Mouse (Mus musculus): ENCODE measurements around the gene Pptc7. TPM values are rescaled to one million over a fixed set of nuclear protein-coding genes. Genes with fewer than 3 reads are reported as not detected.
A peak's percentile ranks its signal among the peaks of the same experiment; 100 is the strongest.

Pptc7 gene
- polyA plus RNA-seq, 1 experiment from 2014 or later = 8.8 TPM

DNA sequence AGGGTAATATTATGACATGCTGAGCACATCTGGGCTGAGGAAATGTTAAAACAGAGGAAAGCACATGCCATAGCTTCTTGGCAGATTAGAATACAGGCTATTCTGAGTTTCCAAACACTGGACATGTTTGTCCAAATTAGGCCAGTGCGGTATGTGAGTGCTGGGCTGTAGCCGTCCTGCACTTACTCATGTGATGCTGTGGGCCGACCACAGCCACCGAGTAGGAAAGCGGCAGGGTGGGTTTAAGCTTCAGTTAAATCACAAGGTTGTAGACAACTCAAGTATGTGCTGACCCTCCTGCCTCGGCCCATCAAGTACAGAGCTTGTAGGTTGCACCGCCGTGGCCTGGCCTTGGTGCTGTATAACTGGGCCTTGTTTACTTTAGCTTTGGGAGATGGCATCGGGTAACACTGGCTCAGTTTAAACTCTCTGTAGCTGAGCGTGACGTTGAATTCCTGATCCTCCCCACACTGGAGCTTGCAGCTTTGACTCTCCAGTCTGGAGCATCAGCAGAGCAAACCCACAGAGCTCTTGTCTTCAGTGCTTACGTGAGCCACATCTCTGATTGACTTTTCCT lies 36.1 kb downstream of the Pptc7 start:
- Histone ChIP-seq H3K27ac (0 out of 2 replicates have a peak overlapping the region, but pooled peaks have one; percentile 39), H3K9me3 (no peaks in the 10 kb centered on the region), H3K4me1 (peaks cover 33% of the 10 kb centered on the region), H3K36me3 (peaks cover 54% of the 10 kb centered on the region), H3K4me3 (no peak overlapping the region), H3K9ac (peak overlapping the region; percentile 13; the same call in 1 of the 2 replicates), H3K4me2 (replicated peaks) (no peak overlapping the region), H3K27me3 (no peaks in the 10 kb centered on the region)
- WGBS = 65% methylated on average over 12 of the region's 12 CpGs
- ATAC-seq (ENCODE audit: low FRiP score, low read depth) = no peak

DNA sequence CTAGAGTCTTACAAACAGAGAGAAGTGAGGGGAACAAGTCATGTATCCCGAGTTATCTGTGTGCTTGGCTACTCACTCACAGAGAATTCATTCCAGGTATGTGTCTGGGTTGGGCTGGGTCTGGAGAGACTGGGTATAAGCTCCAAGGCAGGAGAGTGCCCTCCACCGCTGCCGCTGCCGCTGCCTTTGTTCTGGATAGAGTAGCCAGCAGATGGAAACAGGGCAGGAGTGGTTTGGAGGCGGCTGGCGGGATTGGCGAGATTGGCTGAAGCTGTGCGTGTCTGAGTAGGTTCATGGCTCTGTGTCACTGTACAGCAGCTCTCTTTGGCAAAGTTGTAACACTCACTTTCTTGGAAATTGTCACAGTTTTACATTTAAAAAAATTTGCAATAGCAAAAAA lies 39.4 kb downstream of the Pptc7 start:
- Histone ChIP-seq H3K27me3 (no peaks in the 10 kb centered on the region), H3K4me3 (no peak overlapping the region), H3K27ac (no peak overlapping the region), H3K36me3 (peaks cover 62% of the 10 kb centered on the region), H3K4me2 (replicated peaks) (no peak overlapping the region), H3K9me3 (no peaks in the 10 kb centered on the region), H3K4me1 (peaks cover 22% of the 10 kb centered on the region; the same call in 1 of the 2 replicates), H3K9ac (no peak overlapping the region)
- WGBS = 82% methylated on average over 8 of the region's 8 CpGs
- no peak for ATAC-seq (ENCODE audit: low FRiP score, low read depth)

GRCm38 (mm10) chr5:122324608-122325431 lies 40.7 kb downstream of the Pptc7 start:
- 90% methylated on average over 23 of the region's 23 CpGs for WGBS
- H3K4me2 ChIP-seq (replicated peaks) = no peak overlapping the region
- H3K9ac ChIP-seq = no peak overlapping the region
- H3K27me3 ChIP-seq = no peaks in the 10 kb centered on the region
- H3K36me3 ChIP-seq = peaks cover 63% of the 10 kb centered on the region
- H3K9me3 ChIP-seq = no peaks in the 10 kb centered on the region
- H3K27ac ChIP-seq = no peak overlapping the region
- no peak overlapping the region for H3K4me3 ChIP-seq
- peaks cover 9% of the 10 kb centered on the region; the same call in 1 of the 2 replicates for H3K4me1 ChIP-seq
- no peak for ATAC-seq (ENCODE audit: low FRiP score, low read depth)

- H3K9me3 ChIP-seq = no peaks in the 10 kb centered on the region
- H3K4me3 ChIP-seq = no peak overlapping the region
- peaks cover 56% of the 10 kb centered on the region for H3K36me3 ChIP-seq
- no peak overlapping the region for H3K27ac ChIP-seq
- 0 out of 2 replicates have a peak, but pooled peaks cover 3% of the 10 kb centered on the region for H3K4me1 ChIP-seq
- no peak overlapping the region for H3K4me2 ChIP-seq (replicated peaks)
- 83% methylated on average over 8 of the region's 8 CpGs for WGBS
- no peak for ATAC-seq (ENCODE audit: low FRiP score, low read depth)
- H3K9ac ChIP-seq = no peak overlapping the region
- H3K27me3 ChIP-seq = no peaks in the 10 kb centered on the region
Observed at GRCm38 (mm10) chr5:122325477-122325876, 41.3 kb downstream of the Pptc7 start.

DNA sequence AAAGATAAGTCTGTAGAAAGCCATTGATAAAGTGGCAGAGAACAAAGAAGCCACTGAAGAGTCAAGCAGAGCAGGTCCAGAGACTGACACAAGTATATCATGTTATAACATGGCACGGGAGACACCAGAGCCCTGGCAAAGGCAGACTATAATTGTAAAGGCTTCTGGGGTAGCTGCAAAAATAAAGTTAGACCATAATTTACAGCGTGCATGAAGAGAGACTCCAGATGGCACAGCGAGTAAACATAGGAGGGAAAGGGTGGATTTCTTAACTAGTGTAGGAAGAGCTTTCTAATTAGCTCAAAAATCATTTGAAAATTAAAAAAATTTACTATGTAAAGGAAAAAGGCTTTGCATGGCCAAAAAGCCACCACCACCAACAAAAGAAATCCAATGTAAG lies 43.1 kb downstream of the Pptc7 start:
- peaks cover 43% of the 10 kb centered on the region for H3K36me3 ChIP-seq
- H3K4me3 ChIP-seq = no peak overlapping the region
- ATAC-seq (ENCODE audit: low FRiP score, low read depth) = no peak
- no peak overlapping the region for H3K27ac ChIP-seq
- no peaks in the 10 kb centered on the region for H3K4me1 ChIP-seq
- no peak overlapping the region for H3K9ac ChIP-seq
- WGBS = 85% methylated on average over 3 of the region's 3 CpGs
- H3K9me3 ChIP-seq = no peaks in the 10 kb centered on the region
- H3K4me2 ChIP-seq (replicated peaks) = no peak overlapping the region
- H3K27me3 ChIP-seq = no peaks in the 10 kb centered on the region

DNA sequence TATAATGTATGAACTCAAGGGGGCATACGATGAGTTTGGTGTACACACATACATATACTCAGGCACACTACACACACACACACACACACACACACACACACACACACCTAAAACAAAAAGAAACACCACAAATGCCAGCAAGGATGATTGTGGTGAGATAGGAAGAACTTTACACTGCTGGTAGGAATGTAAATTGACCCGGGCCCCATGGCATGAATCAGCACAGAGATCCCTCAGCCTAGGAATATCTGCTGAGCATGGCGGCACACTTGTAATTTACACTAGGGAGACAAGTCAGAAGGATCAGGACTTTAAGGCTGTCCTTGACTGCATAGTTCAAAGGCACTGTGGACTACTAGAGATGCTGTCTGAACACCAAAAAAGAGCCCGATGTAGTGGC lies 46.1 kb downstream of the Pptc7 start:
- ATAC-seq (ENCODE audit: low FRiP score, low read depth) = no peak
- WGBS = 86% methylated on average over 4 of the region's 4 CpGs
- H3K27me3 ChIP-seq = no peaks in the 10 kb centered on the region

GRCm38 (mm10) chr5:122334682-122335081 lies 50.5 kb downstream of the Pptc7 start:
- Histone ChIP-seq H3K9ac (no peak overlapping the region), H3K9me3 (no peaks in the 10 kb centered on the region), H3K4me2 (replicated peaks) (no peak overlapping the region), H3K4me1 (no peaks in the 10 kb centered on the region), H3K27me3 (no peaks in the 10 kb centered on the region), H3K27ac (no peak overlapping the region), H3K36me3 (peaks cover 4% of the 10 kb centered on the region; the same call in 1 of the 2 replicates), H3K4me3 (no peak overlapping the region)
- ATAC-seq (ENCODE audit: low FRiP score, low read depth) = no peak
- 72% methylated on average over 3 of the region's 3 CpGs for WGBS

More for the DNA sequence above, 46.1 kb downstream of the Pptc7 start:
- H3K9ac ChIP-seq = no peak overlapping the region
- no peak overlapping the region for H3K4me2 ChIP-seq (replicated peaks)
- no peaks in the 10 kb centered on the region for H3K4me1 ChIP-seq
- no peak overlapping the region for H3K4me3 ChIP-seq
- H3K36me3 ChIP-seq = peaks cover 24% of the 10 kb centered on the region
- no peak overlapping the region for H3K27ac ChIP-seq
- H3K9me3 ChIP-seq = no peaks in the 10 kb centered on the region

DNA sequence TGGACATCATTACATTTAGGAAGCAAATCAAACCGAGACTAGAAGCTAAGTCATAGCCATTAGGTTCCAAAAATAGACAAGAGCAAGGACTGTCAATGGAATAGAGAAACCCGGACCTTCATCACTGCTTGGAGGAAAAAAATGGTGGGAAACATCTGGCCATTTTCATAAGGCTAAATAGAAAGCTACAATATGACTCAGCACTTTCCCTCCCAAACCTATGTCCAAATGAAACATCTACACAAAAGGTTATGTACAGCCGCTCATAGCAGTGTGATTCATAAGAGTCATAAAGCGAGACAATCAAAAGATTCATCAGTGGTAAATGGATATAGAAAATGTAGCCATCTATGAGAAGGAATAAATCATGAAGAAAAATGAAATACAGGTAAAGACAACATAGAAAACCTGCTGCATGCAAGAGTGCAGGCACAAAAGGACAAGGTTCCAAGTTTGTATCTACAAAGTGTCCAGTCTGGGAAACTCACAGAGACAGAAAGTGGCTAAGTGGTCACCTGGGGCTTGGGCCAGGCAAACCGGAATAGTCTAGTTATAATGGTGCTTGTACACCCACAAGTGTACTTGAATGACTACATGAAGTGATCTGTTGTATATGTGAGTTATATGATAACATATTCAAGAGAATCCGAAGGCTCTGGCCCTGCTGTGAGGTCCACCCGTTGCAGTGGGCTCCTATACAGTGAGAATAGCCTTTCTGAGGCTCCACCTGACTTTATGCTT lies 52.6 kb downstream of the Pptc7 start:
- Histone ChIP-seq H3K4me2 (replicated peaks) (no peak overlapping the region), H3K4me3 (no peak overlapping the region), H3K9me3 (no peaks in the 10 kb centered on the region), H3K27ac (no peak overlapping the region), H3K9ac (no peak overlapping the region), H3K36me3 (peaks cover 4% of the 10 kb centered on the region; the same call in 1 of the 2 replicates), H3K27me3 (no peaks in the 10 kb centered on the region), H3K4me1 (no peaks in the 10 kb centered on the region)
- no peak for ATAC-seq (ENCODE audit: low FRiP score, low read depth)
- WGBS = 91% methylated on average over 7 of the region's 7 CpGs

DNA sequence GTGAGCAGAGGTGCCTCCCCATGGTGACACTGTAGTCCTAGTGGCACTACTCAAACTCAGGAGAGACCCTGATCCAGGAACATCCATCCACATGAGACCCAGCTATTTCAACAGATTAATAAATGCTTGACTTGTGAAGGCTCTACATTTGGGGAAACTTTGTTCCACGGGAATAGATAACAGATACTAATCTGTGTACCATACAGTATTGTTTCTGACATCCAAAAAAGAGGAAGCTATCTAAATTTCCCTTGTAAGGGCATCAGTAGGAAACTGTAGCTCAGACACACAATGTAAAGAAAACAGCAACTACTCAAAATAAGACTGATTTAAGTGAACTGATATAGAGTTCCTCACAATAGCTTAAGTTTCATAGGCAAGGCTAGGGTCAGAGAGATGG lies 58.7 kb downstream of the Pptc7 start:
- no peak overlapping the region for H3K4me2 ChIP-seq (replicated peaks)

GRCm38 (mm10) chr5:122343768-122344167 lies 59.6 kb downstream of the Pptc7 start:
- ATAC-seq (ENCODE audit: low FRiP score, low read depth) = no peak
- no peaks in the 10 kb centered on the region for H3K36me3 ChIP-seq
- 49% methylated on average over 7 of the region's 7 CpGs for WGBS
- no peaks in the 10 kb centered on the region for H3K9me3 ChIP-seq
- no peak overlapping the region for H3K27ac ChIP-seq
- H3K27me3 ChIP-seq = peaks cover 7% of the 10 kb centered on the region
- H3K4me1 ChIP-seq = no peaks in the 10 kb centered on the region
- no peak overlapping the region for H3K4me2 ChIP-seq (replicated peaks)
- H3K4me3 ChIP-seq = no peak overlapping the region
- no peak overlapping the region for H3K9ac ChIP-seq

More for the DNA sequence above, 58.7 kb downstream of the Pptc7 start:
- H3K9ac ChIP-seq = no peak overlapping the region
- H3K4me3 ChIP-seq = no peak overlapping the region
- no peak overlapping the region for H3K27ac ChIP-seq
- WGBS = 88% methylated on average over 1 of the region's 1 CpGs
- H3K36me3 ChIP-seq = no peaks in the 10 kb centered on the region
- H3K9me3 ChIP-seq = no peaks in the 10 kb centered on the region
- no peaks in the 10 kb centered on the region for H3K4me1 ChIP-seq
- peaks cover 7% of the 10 kb centered on the region for H3K27me3 ChIP-seq
- ATAC-seq (ENCODE audit: low FRiP score, low read depth) = no peak

DNA sequence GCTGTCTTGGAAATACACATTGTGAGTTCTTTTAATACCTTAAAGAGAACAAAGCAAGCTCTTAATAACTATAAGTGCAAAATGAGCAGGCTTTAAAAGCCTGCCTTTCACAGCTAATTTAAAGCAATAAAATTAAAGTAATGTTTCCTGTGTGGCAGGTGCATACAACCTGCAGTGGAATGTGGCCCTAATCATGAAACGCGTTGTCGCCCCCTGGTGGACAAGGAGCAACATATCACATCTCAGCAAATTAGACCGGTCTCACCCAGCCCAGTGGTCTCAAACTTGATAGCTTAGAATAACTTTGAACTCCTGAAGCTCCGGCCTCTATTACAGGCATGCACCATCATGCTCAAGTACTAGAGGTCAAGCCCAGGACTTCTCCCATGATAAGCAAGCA lies 60.1 kb downstream of the Pptc7 start:
- Histone ChIP-seq H3K4me2 (replicated peaks) (no peak overlapping the region), H3K36me3 (no peaks in the 10 kb centered on the region), H3K9me3 (no peaks in the 10 kb centered on the region), H3K27ac (no peak overlapping the region), H3K27me3 (peaks cover 7% of the 10 kb centered on the region), H3K9ac (no peak overlapping the region), H3K4me3 (no peak overlapping the region), H3K4me1 (no peaks in the 10 kb centered on the region)
- WGBS = 8% methylated on average over 5 of the region's 5 CpGs
- no peak for ATAC-seq (ENCODE audit: low FRiP score, low read depth)

DNA sequence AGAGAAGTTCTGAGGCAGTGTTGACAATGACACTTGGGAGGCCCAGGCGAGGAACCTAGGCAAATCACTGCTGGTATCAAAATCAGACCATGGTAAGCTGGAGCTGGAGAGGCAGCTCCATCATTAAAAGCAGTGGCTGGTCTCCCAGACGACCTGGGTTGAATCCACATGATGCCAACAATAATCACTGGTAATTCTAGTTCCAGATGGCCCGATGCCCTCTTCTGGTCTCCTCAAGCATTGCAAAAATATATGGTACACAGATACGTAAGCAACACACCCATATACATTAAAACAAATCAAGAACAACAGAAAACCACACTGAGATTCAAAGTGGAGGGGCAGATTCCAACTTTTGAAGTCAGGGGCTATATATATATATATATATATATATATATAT lies 61.6 kb downstream of the Pptc7 start:
- Histone ChIP-seq H3K27me3 (peaks cover 7% of the 10 kb centered on the region), H3K36me3 (no peaks in the 10 kb centered on the region), H3K4me3 (no peak overlapping the region), H3K9me3 (no peaks in the 10 kb centered on the region), H3K9ac (no peak overlapping the region), H3K4me2 (replicated peaks) (no peak overlapping the region), H3K27ac (no peak overlapping the region), H3K4me1 (no peaks in the 10 kb centered on the region)
- WGBS = 75% methylated on average over 4 of the region's 4 CpGs
- no peak for ATAC-seq (ENCODE audit: low FRiP score, low read depth)
